9 mouse cellular contexts compared by ENCODE assay signal in the genomic region with DNA sequence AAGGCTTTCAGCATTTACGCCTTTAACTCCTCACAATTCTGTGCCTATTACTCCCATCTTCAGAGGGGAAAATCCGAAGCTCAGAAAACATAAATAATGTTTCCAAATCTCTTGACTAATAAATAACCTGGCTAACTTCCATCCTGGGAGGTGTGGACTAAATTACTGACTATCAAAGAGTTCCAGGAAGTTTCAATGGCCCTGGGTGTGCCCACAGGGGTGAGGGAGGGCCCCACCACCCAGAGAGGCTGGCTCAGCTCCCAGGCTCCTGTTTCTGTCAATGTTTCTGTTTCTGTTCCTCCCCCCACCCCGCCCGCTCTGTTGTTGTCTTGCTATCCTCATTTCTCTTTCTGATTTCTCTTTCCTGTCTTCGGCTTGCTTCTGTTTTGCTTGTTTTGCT.
DNase-seq lines count a peak whose midpoint lies in the region; ATAC-seq lines count a peak whose summit lies in the region.
"Had no signal": no experiment of that assay in that cellular context is flagged by ENCODE, and none has a peak within 500 bp of the region (broad histone marks: within the 10 kb centered on the region; RNA-seq: fewer than 3 reads in every experiment).

No protein-coding gene starts in this region.

- H3K27ac ChIP-seq in embryonic facial prominence, embryonic 14.5 days (replicated peaks; ENCODE audit: low read depth, low read length) = no peak overlapping the region
- H3K27ac ChIP-seq in intestine, embryonic 16.5 days (ENCODE audit: low read length) = peak overlapping the region; percentile 81
- H3K27ac ChIP-seq: neural tube, embryonic 12.5 days had no signal

- no peak for ATAC-seq in embryonic facial prominence, embryonic 14.5 days (ENCODE audit: low read depth)
- ATAC-seq in intestine, embryonic 16.5 days = peak; percentile 87
- peak; percentile 79 for ATAC-seq in megakaryocyte progenitor cell, adult 5-6 weeks (replicated peaks; ENCODE audit: poor library complexity)
- ATAC-seq in erythroid progenitor cell, adult 5-6 weeks (replicated peaks; ENCODE audit: low FRiP score, poor library complexity, severe bottlenecking) = no peak

- no peaks in the 10 kb centered on the region for H3K36me3 ChIP-seq in embryonic facial prominence, embryonic 14.5 days (ENCODE audit: control insufficient read depth, insufficient read depth, low read length)
- H3K36me3 ChIP-seq in intestine, embryonic 16.5 days (ENCODE audit: control insufficient read depth, insufficient read depth, low read length) = no peaks in the 10 kb centered on the region
- H3K36me3 ChIP-seq: neural tube, embryonic 12.5 days had no signal

- no peak overlapping the region for H3K9ac ChIP-seq in embryonic facial prominence, embryonic 14.5 days (ENCODE audit: low read depth, low read length)
- H3K9ac ChIP-seq in intestine, embryonic 16.5 days (ENCODE audit: low read depth, low read length) = no peak overlapping the region
- H3K9ac ChIP-seq: neural tube, embryonic 12.5 days had no signal

- H3K4me3 ChIP-seq in embryonic facial prominence, embryonic 14.5 days (ENCODE audit: low read depth, low read length) = no peak overlapping the region
- H3K4me3 ChIP-seq in intestine, embryonic 16.5 days (ENCODE audit: low read length) = no peak overlapping the region
- H3K4me3 ChIP-seq: neural tube, embryonic 12.5 days had no signal

- peaks cover 47% of the 10 kb centered on the region for H3K4me1 ChIP-seq in embryonic facial prominence, embryonic 14.5 days (ENCODE audit: control insufficient read depth, insufficient read depth, low read length)
- H3K4me1 ChIP-seq in intestine, embryonic 16.5 days (ENCODE audit: control insufficient read depth, insufficient read depth, low read length) = peaks cover 39% of the 10 kb centered on the region

- H3K4me2 ChIP-seq in embryonic facial prominence, embryonic 14.5 days (ENCODE audit: low read depth, low read length) = no peak overlapping the region; the same call in 1 of the 2 replicates
- H3K4me2 ChIP-seq in intestine, embryonic 16.5 days (ENCODE audit: low read depth, low read length) = peak overlapping the region; percentile 29; the same call in 1 of the 2 replicates
- H3K4me2 ChIP-seq: neural tube, embryonic 12.5 days had no signal

- no peaks in the 10 kb centered on the region for H3K9me3 ChIP-seq in embryonic facial prominence, embryonic 14.5 days (ENCODE audit: control insufficient read depth, low read length)
- H3K9me3 ChIP-seq in intestine, embryonic 16.5 days (ENCODE audit: control insufficient read depth, low read length) = no peaks in the 10 kb centered on the region
- H3K9me3 ChIP-seq: neural tube, embryonic 12.5 days had no signal

- no peaks in the 10 kb centered on the region for H3K27me3 ChIP-seq in embryonic facial prominence, embryonic 14.5 days (replicated peaks; ENCODE audit: control insufficient read depth, insufficient read depth, low read length)
- H3K27me3 ChIP-seq in intestine, embryonic 16.5 days (replicated peaks; ENCODE audit: control insufficient read depth, insufficient read depth, low read length) = no peaks in the 10 kb centered on the region
- H3K27me3 ChIP-seq: neural tube, embryonic 12.5 days had no signal

- 53% methylated on average over 5 of the region's 5 CpGs for WGBS in embryonic facial prominence, embryonic 14.5 days
- 32% methylated on average over 5 of the region's 5 CpGs for WGBS in intestine, embryonic 16.5 days

- DNase-seq in right cerebral cortex, postnatal 4 days = peak; percentile 16
- no peak for DNase-seq in right cerebral cortex, postnatal 25 days
- DNase-seq in embryonic facial prominence, embryonic 14.5 days (ENCODE audit: low spot score) = peak; percentile 44
- no peak for DNase-seq in left cerebral cortex, adult 18-20 months (ENCODE audit: low spot score in 2 of 2)
- DNase-seq in cerebellum, adult 18-20 months = no peak

Comparison
In these comparisons a context has a peak if more than half of its experiments do, and no peak if none do; other contexts are left out.
1. DNase-seq: peak in right cerebral cortex, postnatal 4 days (single experiment) and embryonic facial prominence, embryonic 14.5 days (single experiment); none in right cerebral cortex, postnatal 25 days (single experiment), left cerebral cortex, adult 18-20 months (0 of 2) and cerebellum, adult 18-20 months (0 of 2).
2. ATAC-seq: peak in intestine, embryonic 16.5 days (single experiment) and megakaryocyte progenitor cell, adult 5-6 weeks (single experiment); none in embryonic facial prominence, embryonic 14.5 days (single experiment) and erythroid progenitor cell, adult 5-6 weeks (single experiment).